Mouse (Mus musculus) bone marrow macrophage, adult 2 months (primary cell): Measurements from ENCODE around the gene Thap7.

Experiments
- CTCF ChIP-seq: IDR thresholded peaks from 2 replicates; pipeline ENCODE4 v1.5.1; 2012; ENCODE audit warnings: low read depth, mild to moderate bottlenecking, low read length, moderate library complexity
- POLR2A ChIP-seq: IDR thresholded peaks from 2 replicates; pipeline ENCODE4 v1.6.1; 2012; ENCODE audit warnings: mild to moderate bottlenecking, low read depth, low read length, borderline replicate concordance

DNA sequence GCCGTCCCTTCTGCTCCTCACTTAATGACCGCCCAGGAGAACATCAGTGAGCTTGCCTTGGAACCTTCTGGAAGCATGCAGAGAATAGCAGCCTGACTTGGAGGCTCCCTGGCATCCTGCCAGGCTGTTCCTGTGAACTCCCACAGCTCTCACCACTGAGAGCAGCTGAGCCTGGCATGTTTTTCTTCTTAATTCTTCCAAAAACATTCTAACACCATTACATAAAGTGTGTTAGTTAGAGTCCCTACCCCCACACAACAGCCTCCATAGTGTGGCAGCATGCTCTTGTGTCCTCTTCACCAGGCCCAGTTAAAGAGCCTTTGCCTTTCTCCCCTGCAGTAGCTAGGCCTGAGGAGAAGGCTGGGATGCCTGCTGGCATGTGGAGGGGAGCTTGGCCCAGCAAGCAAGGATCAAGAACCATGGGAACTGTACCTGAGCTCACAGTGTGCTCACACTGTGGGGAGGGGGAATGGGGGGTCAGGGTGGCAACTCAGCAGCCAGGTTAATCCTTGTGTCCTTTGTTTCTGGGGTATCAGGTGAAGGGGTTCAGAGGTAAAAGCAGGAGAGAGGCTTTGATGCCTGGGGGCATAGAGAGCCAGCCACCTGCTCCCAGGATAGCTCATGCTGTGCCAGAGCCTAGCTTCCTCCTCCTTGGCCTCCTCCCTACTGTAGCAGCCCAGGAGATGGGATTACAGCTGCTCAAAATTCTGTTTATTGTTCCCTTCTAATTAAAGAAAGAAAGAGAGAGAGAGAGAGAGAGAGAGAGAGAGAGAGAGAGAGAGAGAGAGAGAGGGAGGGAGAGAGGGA lies 34.2 kb downstream of the Thap7 start:
- TF ChIP-seq CTCF = no peak
- TF ChIP-seq POLR2A = no peak
